8 mouse cellular contexts compared by ENCODE assay signal in the genomic region with DNA sequence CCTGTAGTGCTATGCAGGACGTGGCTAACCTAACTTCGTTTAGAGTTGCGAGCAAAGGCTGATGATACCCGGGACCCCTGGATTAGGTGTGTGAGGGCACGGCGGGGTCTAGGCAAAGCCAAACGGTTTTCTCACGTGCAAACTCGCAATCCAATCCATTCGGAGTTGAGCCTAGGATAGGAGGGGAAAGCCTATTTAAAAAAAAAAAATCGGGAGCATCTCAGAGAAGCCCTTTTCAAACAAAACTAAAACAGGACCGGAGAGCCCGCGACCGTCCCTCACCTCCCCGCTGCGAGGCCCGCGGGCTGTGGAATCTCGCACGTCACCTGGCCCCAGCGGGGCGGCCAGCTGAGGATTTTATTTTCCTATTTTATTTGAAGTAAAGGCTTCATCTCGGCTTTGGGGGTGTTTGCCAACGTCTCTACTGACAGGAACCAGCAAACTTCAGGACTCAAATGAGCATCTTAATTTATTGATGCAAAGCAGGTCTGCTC. TPM values are rescaled to one million over a fixed set of nuclear protein-coding genes. Genes with fewer than 3 reads are reported as not detected.
A peak's percentile ranks its signal among the peaks of the same experiment; 100 is the strongest.
DNase-seq lines count a peak whose midpoint lies in the region; ATAC-seq and TF ChIP-seq lines count a peak whose summit lies in the region.

No protein-coding gene starts in this region.

- peak overlapping the region; percentile 70 for H3K9ac ChIP-seq in kidney, postnatal 0 days (ENCODE audit: low read depth, low read length)
- H3K9ac ChIP-seq in midbrain, embryonic 16.5 days (ENCODE audit: low read depth, low read length): peak overlapping the region; percentile 53

- H3K4me3 ChIP-seq in heart, embryonic 10.5 days: peak overlapping the region; percentile 72
- H3K4me3 ChIP-seq in kidney, postnatal 0 days (replicated peaks; ENCODE audit: low read depth, low read length): peak overlapping the region; percentile 74
- H3K4me3 ChIP-seq in midbrain, embryonic 16.5 days (ENCODE audit: low read depth, low read length): peak overlapping the region; percentile 54

- peak overlapping the region; percentile 89 for H3K4me2 ChIP-seq in kidney, postnatal 0 days (ENCODE audit: low read length)
- peak overlapping the region; percentile 66 for H3K4me2 ChIP-seq in midbrain, embryonic 16.5 days (ENCODE audit: low read length)

- H3K36me3 ChIP-seq in heart, embryonic 10.5 days: no peaks in the 10 kb centered on the region
- H3K36me3 ChIP-seq in kidney, postnatal 0 days (ENCODE audit: insufficient read depth, low read length): no peaks in the 10 kb centered on the region
- no peaks in the 10 kb centered on the region for H3K36me3 ChIP-seq in midbrain, embryonic 16.5 days (ENCODE audit: control insufficient read depth, insufficient read depth, low read length)

- H3K27ac ChIP-seq in heart, embryonic 10.5 days: peak overlapping the region; percentile 94
- H3K27ac ChIP-seq in kidney, postnatal 0 days: peak overlapping the region; percentile 86
- peak overlapping the region; percentile 68 for H3K27ac ChIP-seq in midbrain, embryonic 16.5 days (ENCODE audit: low read length)

- peak; percentile 53 for DNase-seq in cerebellum, postnatal 14 days
- DNase-seq in cerebellum, postnatal 36 days: no peak
- peak; percentile 23 for DNase-seq in thymus, postnatal 25 days
- no peak for DNase-seq in thymus, adult 18-20 months
- no peak for DNase-seq in heart, embryonic 10.5 days (ENCODE audit: low spot score)
- peak; percentile 44 for DNase-seq in kidney, postnatal 0 days (ENCODE audit: low spot score)
- DNase-seq in frontal cortex, postnatal 14 days (ENCODE audit: low spot score in 2 of 2): no peak

- ATAC-seq in kidney, postnatal 0 days (replicated peaks; ENCODE audit: low FRiP score, low read depth): peak; percentile 26; the same call in 1 of the 2 replicates
- peak; percentile 40 for ATAC-seq in midbrain, embryonic 16.5 days

- under 1% methylated on average over 25 of the region's 25 CpGs for WGBS in heart, embryonic 10.5 days
- WGBS in kidney, postnatal 0 days: under 1% methylated on average over 25 of the region's 25 CpGs
- WGBS in midbrain, embryonic 16.5 days: under 1% methylated on average over 25 of the region's 25 CpGs

- no peak for TF ChIP-seq CTCF in kidney, postnatal 0 days (IDR thresholded peaks at IDR 0.05; ENCODE audit: low read depth)

- no peaks in the 10 kb centered on the region for H3K9me3 ChIP-seq in heart, embryonic 10.5 days
- no peaks in the 10 kb centered on the region for H3K9me3 ChIP-seq in kidney, postnatal 0 days (replicated peaks; ENCODE audit: low read length)
- H3K9me3 ChIP-seq in midbrain, embryonic 16.5 days (replicated peaks; ENCODE audit: control insufficient read depth, low read length, poor library complexity, severe bottlenecking): no peaks in the 10 kb centered on the region

- H3K27me3 ChIP-seq in heart, embryonic 10.5 days (ENCODE audit: insufficient read depth, poor library complexity, severe bottlenecking): no peaks in the 10 kb centered on the region
- H3K27me3 ChIP-seq in kidney, postnatal 0 days (ENCODE audit: insufficient read depth, low read length): no peaks in the 10 kb centered on the region
- no peaks in the 10 kb centered on the region for H3K27me3 ChIP-seq in midbrain, embryonic 16.5 days (ENCODE audit: control insufficient read depth, insufficient read depth, low read depth, low read length)

- peaks cover 7% of the 10 kb centered on the region; the same call in 1 of the 2 replicates for H3K4me1 ChIP-seq in heart, embryonic 10.5 days
- H3K4me1 ChIP-seq in kidney, postnatal 0 days (replicated peaks; ENCODE audit: insufficient read depth, low read length): 0 out of 2 replicates have a peak, but pooled peaks cover 2% of the 10 kb centered on the region
- peaks cover 21% of the 10 kb centered on the region for H3K4me1 ChIP-seq in midbrain, embryonic 16.5 days (ENCODE audit: control insufficient read depth, insufficient read depth, low read length)

RNA-seq across cellular contexts. Expression of a gene that starts 0.6 kb away (rescaled TPM):
- polyA plus RNA-seq in heart, embryonic 10.5 days (2016; fragmentation: Nextera tagmentation; extraction: Ambion mirVana): 22.8 and 25.1 TPM in 2 replicates
- 31.4 and 34.1 TPM in 2 replicates for polyA plus RNA-seq in kidney, postnatal 0 days (2015; fragmentation: Nextera tagmentation; extraction: Ambion mirVana)
- 24.6 and 26.7 TPM in 2 replicates for polyA plus RNA-seq in midbrain, embryonic 16.5 days (2015; fragmentation: Nextera tagmentation; extraction: Ambion mirVana)

Comparison
In these comparisons a context has a peak if more than half of its experiments do, and no peak if none do; other contexts are left out.
1. DNase-seq: peak in cerebellum, postnatal 14 days (2 of 2), thymus, postnatal 25 days (single experiment) and kidney, postnatal 0 days (single experiment); none in cerebellum, postnatal 36 days (0 of 2), thymus, adult 18-20 months (0 of 2), heart, embryonic 10.5 days (single experiment) and frontal cortex, postnatal 14 days (0 of 2).
2. Peak in every context shown above with its lines, with median percentiles within 50 percentile points of each other: H3K27ac ChIP-seq and H3K4me3 ChIP-seq.